Mouse (Mus musculus) frontal cortex, postnatal 25 days (tissue): ENCODE results near the gene Prrg2.
A peak's percentile ranks its signal among the peaks of the same experiment; 100 is the strongest.
"Not testable (repeated sequence)": the region's sequence is repeated elsewhere in the genome, so short reads cannot be mapped to it uniquely, and the experiment has no call there.

Experiments used
- DNase-seq, 2 experiments: peaks; one replicate each; pipeline ENCODE4 v3.0.0; 2022; ENCODE audit warnings: low spot score in 2 of 2

Prrg2 gene

GRCm38 (mm10) chr7:45036702-45037101 is 25.8 kb downstream of the Prrg2 start:
- no peak for DNase-seq

DNA sequence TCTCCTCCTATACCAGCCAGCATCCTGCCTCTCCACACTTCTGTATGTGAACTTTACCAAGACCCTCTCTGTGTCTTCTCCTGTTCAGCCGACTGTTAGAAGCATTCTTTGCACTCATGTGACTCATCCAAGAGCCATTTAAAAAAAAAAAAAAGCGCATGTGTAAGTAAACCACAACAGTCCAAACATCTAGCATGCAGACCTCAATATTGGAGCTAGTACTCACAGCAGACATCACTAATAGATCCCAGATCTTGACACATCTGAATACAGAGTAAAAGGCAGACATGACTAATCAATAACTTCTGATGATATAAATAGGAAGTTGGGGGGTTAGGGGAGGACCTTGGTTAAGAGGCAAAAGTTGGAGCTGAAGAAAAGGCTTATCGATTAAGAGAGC is 26.8 kb downstream of the Prrg2 start:
- no peak for DNase-seq

- DNase-seq: no peak
Observed at GRCm38 (mm10) chr7:45033722-45034359, 28.6 kb downstream of the Prrg2 start.

DNA sequence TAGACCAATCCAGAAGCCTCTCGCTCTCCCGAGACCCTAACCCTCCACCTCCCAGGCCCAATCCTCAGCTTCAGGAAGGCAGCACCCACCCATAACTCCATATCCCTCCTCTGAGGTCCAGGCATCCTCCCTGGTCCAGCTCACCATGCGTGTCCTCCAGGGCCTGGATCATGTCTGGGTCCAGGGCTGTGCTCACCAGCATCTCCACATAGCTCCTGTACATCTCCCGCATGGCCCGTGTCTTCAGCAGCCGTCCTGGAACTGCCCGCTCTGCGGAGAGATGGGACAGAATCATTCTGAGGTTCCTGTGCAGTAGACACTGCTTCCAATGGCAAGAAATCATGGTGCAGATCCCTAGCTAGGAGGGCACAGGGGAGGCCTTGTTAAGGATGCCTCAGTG is 31.6 kb downstream of the Prrg2 start:
- DNase-seq: no peak

DNA sequence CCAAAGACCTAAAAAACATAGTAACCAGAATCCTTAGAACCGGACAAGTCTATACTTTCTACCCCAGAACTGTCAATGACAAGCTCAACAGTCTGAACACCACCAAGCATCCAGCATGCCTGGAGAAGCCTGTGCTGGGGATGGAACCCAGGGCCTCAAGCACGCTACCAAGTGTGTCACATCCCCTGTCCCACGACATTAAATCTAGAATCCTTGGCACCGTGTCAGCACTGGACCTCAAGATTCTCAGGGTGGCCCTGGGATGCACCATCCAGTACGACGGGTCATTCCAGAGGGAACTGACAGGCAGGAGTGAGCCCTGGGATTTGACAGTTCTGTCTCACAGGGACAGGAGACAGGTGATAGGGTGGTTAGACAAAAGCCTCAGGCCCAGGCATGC is 32.5 kb downstream of the Prrg2 start:
- DNase-seq: no peak

DNA sequence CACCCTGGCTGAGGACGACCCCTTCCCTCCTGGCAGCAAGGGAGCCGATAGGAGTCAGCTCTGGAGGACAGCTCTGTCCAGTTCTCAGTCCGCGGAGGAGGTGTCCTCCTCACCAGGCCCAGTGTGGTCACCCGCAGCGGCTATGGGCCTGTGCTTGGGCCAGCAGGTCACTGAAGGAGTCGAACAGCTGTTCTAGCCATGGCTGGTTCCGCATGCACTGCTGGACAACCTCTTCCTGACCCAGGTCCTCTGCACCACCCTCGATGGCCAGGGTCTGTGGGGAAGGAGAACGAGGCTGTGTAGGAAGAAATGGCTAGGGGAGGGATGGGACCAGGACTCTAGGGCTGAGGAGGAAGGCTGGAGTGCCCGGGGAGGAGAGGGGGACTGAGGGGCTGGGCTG is 34.1 kb downstream of the Prrg2 start:
- DNase-seq: no peak

GRCm38 (mm10) chr7:45027761-45028160 is 34.7 kb downstream of the Prrg2 start:
- no peak for DNase-seq

DNA sequence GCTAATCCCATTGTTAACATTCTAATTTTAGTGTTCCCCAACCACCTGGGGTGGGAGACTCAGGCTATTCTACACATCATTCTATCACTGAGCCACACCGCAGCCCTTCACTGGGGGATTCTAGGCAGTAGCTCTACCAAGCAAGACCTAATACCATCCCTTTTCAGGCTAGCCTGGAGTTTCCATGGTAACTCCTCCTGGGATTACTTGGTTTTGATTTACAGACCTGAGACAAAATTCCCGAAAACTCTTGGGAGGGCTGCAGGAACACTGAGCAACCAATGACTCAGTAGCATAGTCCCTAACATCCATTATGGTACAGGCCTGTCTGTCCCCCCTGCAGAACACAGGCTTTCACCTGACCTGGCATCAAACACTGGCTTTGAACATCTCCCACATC is 36.2 kb downstream of the Prrg2 start:
- no peak for DNase-seq

GRCm38 (mm10) chr7:45025601-45026220 is 36.8 kb downstream of the Prrg2 start:
- no peak for DNase-seq

DNA sequence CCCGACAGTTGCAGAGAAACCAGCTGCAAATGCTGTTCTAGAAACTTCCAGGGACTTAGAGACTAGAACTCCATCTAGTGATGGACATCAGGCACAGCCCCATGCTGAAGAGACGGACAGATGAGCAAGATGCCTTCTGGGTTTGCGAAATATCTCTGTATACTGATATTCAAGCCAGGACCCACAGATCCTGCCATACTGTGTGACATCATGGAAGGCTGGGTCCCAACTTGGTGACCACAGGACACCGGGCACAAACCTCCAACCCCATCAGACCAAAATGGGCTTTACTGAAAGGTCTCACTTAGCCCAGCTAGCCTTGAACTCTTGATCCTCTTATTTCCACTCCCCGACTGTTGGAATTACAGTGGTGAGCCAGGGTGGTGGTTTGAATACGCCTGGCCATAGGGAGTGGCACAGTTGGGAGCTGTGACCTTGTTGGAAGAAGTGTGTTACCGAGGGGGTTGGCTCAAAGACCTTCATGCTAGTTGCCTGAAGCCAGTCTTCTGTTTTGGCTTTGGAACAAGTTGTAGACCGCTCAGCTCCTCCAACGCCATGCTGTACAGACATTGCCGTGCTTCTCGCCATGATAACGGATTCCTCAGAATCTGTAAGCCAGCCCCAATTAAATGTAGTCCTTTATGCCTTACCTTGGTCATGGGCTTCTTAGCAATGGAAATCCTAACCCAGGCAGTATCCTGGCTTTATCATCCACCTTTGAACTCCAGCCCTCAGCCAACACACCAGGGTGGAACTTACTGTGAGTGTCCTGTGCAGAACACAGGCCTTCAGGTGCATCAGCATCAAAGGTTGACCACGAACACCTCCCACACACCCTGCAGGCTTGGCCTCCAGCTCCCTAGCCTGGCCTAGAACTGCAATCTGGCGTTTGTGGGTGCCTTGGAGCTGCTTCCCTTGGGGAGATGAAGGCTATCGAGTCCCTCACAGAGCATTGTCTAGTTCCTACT is 37.9 kb downstream of the Prrg2 start:
- DNase-seq: no peak

DNA sequence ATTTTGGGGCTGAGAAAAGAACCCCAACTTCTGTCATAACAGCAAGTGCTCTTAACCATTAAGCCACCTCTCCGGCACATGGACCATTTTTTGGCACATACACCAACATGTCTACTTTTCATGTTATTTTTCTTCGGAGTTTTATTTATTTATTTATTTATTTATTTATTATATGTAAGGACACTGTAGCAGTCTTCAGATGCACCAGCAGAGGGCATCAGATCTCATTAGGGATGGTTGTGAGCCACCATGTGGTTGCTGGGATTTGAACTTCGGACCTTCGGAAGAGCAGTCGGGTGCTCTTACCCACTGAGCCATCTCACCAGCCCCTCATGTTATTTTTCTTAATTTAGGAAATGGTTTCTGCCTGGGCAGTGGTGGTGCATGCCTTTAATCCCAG is 38.8 kb downstream of the Prrg2 start:
- DNase-seq: not testable (repeated sequence)

DNA sequence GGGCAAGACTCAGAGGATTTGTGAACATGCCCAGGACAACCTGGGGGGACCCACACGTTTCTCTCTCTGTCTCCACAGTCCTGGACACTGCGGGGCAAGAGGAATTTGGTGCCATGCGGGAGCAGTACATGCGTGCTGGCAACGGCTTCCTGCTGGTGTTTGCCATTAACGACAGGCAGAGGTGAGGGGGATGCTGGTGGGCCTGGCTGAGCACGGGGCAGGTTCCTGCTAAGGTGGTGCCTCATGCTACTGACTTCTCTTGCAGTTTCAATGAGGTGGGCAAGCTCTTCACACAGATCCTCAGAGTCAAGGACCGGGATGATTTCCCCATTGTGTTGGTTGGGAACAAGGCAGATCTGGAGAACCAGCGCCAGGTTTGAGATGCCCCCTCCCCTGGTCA is 42.3 kb downstream of the Prrg2 start:
- no peak for DNase-seq

DNA sequence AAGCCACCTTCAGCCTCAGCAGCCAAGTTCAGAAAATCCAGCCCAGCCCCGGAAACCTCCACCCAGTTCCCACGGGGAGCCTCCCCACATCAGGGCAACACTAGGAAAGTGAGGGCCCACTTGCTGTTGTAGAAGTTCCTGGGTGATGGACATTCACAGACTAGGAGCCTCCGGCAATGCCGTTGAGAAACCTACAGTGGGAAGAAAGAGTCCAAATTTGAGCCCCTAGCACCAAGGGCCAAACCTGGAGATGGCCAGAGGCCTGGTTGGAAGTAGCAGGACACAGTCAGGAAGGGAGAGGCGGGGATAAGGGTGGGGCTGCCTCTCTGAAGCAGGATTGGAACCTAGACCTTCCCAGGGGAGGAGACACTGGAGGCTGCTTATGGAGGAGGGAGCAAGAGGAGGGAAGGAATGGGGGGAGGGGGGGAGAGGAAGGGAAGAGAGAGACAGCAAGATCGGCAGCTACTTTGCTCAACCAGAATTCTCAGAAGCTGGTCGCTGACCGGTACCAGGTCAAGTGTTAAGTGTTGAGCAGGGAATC is 43.4 kb downstream of the Prrg2 start:
- no peak for DNase-seq

DNA sequence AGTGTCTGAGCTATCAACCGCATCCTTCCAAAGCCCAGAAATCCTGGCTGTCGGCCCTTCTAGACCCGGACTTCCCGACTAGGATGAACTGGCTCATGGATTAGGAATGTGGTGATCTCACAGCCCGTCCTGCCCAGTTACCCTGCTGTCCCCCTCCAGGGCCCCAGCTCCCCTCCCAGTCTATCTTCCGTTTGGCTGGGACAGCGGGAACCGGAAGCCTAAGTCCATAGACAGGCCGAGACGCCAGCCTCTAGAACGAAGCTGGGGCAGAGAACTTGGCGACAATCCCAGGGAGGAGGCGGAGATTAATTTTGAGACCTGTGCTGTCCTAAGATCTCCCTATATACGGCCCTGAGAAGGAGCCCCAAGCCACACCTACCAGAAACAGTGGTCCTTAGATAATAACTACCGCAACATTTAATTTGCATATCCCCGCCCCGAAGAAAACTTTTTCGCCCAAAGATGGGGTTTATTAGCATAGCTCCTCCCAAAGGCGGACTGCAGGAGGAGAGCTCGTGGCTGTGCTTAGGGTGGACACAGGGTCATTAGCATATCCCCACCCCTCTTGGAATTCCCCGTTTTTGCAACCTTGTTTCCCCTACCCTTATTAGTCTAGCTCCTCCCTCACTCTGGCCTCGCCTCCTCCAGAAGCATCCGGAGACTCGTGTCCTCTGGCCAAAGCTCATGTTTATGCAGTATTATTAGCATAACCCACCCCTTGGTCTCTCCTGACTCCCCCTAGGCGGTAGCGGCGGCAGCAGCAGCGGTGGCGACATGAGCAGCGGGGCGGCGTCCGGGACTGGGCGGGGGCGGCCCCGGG is 45.0 kb downstream of the Prrg2 start, which contains the start of gene Rras:
TSS of gene Rras (plus strand) at position 720 of the 820 bp plus-strand sequence.
- DNase-seq: peak; percentile 44 to 69

DNA sequence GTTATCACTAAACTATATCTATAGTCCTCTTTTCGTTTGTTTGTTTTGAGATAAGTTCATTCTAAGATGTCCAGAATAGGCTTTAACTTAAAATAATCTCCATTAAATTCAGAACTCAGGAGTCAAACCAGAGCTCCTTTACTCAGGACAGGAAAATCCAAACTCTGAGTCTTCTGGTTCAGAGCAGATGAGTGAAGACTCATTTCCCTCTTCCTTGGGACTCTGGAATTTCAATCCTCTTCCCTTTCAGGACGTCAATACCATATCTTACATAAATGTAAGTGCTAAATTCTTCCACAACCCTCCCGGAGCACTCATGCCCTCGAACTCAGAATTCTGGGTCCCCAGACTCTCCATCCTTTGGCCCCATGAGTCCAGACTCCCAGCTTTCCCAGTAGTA is 45.7 kb downstream of the Prrg2 start:
- no peak for DNase-seq

- peak; percentile 98 for DNase-seq
Observed at GRCm38 (mm10) chr7:45015957-45016612, 46.4 kb downstream of the Prrg2 start, which contains the start of gene Scaf1. Scaf1 (minus strand) TSS chr7:45016363.

GRCm38 (mm10) chr7:45015344-45015956 is 47.0 kb downstream of the Prrg2 start:
- no peak for DNase-seq

- no peak for DNase-seq
Observed at GRCm38 (mm10) chr7:45014096-45014451, 48.4 kb downstream of the Prrg2 start.

- no peak for DNase-seq
Observed at GRCm38 (mm10) chr7:45013366-45014095, 48.9 kb downstream of the Prrg2 start.

GRCm38 (mm10) chr7:45012824-45013223 is 49.7 kb downstream of the Prrg2 start:
- no peak for DNase-seq
